Mouse (Mus musculus) spleen, adult 2 months (tissue): Measurements from ENCODE around the gene Vmn1r115.
"Not testable (repeated sequence)": the region's sequence is repeated elsewhere in the genome, so short reads cannot be mapped to it uniquely, and the experiment has no call there.

ENCODE experiments used
- CTCF ChIP-seq: fragments of 200-500 bp; IDR thresholded peaks from 2 replicates; pipeline ENCODE4 v1.5.1; 2011; ENCODE audit warnings: mild to moderate bottlenecking, inconsistent platforms; ENCODE audit not compliant: insufficient read depth, insufficient read length, insufficient replicate concordance; ENCODE audit errors: extremely low read depth
- POLR2A ChIP-seq: fragments of 200-500 bp; IDR thresholded peaks from 2 replicates; pipeline ENCODE4 v1.6.1; 2011; ENCODE audit warnings: low read depth, low read length, inconsistent platforms

GRCm38 (mm10) chr7:20812086-20812485 is 32.7 kb downstream of the Vmn1r115 start, which contains the start of gene Vmn1r114:
- not testable (repeated sequence) for TF ChIP-seq CTCF, POLR2A
